Mouse (Mus musculus): ENCODE measurements around the gene Plekha5.

Plekha5 gene

GRCm38 (mm10) chr6:140611282-140611681 is 187.4 kb downstream of the Plekha5 start:
- no peak for DNase-seq (ENCODE audit: low spot score)

GRCm38 (mm10) chr6:140611893-140612473 is 188.1 kb downstream of the Plekha5 start:
- DNase-seq (ENCODE audit: low spot score), result no peak

- DNase-seq (ENCODE audit: low spot score), result no peak
Observed at GRCm38 (mm10) chr6:140613822-140614221, 190.0 kb downstream of the Plekha5 start.

GRCm38 (mm10) chr6:140614711-140615110 is 190.9 kb downstream of the Plekha5 start:
- DNase-seq (ENCODE audit: low spot score), result no peak

GRCm38 (mm10) chr6:140620531-140621349 is 196.9 kb downstream of the Plekha5 start:
- no peak for DNase-seq (ENCODE audit: low spot score)

GRCm38 (mm10) chr6:140621622-140622021 is 197.8 kb downstream of the Plekha5 start:
- DNase-seq (ENCODE audit: low spot score), result no peak

GRCm38 (mm10) chr6:140622391-140623225 is 198.8 kb downstream of the Plekha5 start, which contains the start of gene Aebp2:
Aebp2 (plus strand) TSS chr6:140622663.
- DNase-seq (ENCODE audit: low spot score), result no peak

- DNase-seq (ENCODE audit: low spot score), result peak; percentile 91
Observed at GRCm38 (mm10) chr6:140623226-140624095, 199.6 kb downstream of the Plekha5 start.

GRCm38 (mm10) chr6:140624096-140625051 is 200.5 kb downstream of the Plekha5 start:
- DNase-seq (ENCODE audit: low spot score), result peak; percentile 67

GRCm38 (mm10) chr6:140629176-140629859 is 205.5 kb downstream of the Plekha5 start:
- DNase-seq (ENCODE audit: low spot score), result no peak

GRCm38 (mm10) chr6:140630306-140630705 is 206.5 kb downstream of the Plekha5 start:
- DNase-seq (ENCODE audit: low spot score), result no peak

- no peak for DNase-seq (ENCODE audit: low spot score)
Observed at GRCm38 (mm10) chr6:140633616-140634015, 209.8 kb downstream of the Plekha5 start.

GRCm38 (mm10) chr6:140636290-140636689 is 212.4 kb downstream of the Plekha5 start:
- no peak for DNase-seq (ENCODE audit: low spot score)

GRCm38 (mm10) chr6:140642010-140642409 is 218.2 kb downstream of the Plekha5 start:
- DNase-seq (ENCODE audit: low spot score), result no peak

- no peak for DNase-seq (ENCODE audit: low spot score)
Observed at GRCm38 (mm10) chr6:140642655-140643054, 218.8 kb downstream of the Plekha5 start.

- no peak for DNase-seq (ENCODE audit: low spot score)
Observed at GRCm38 (mm10) chr6:140645931-140646330, 222.1 kb downstream of the Plekha5 start.

All from embryo, embryonic 10.5 days (tissue).